In the genomic region with DNA sequence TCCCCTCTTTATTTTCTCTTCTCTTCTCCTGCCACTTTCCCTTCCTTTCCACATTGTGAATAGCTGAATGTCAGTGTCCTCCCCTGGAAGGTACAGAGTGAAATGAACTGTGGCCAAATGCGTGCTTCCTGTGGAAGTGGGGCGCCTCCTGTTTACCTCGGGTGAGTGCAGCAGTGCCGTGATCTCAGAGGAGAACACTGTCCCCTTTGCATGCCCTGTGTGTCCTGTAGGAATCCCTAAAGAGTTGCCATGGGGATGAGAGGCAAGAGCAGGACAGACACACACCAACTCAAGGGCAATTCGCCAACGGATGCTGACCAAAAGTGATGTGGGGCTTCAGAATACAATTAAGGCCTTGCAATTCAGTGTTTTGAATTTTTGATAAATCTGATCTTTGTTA, we compare ENCODE assay signal across 18 mouse cellular contexts.
DNase-seq lines count a peak whose midpoint lies in the region; ATAC-seq and TF ChIP-seq lines count a peak whose summit lies in the region.
"Had no signal": no experiment of that assay in that cellular context is flagged by ENCODE, and none has a peak within 500 bp of the region (broad histone marks: within the 10 kb centered on the region; RNA-seq: fewer than 3 reads in every experiment).

No protein-coding gene starts in this region.

- no peaks in the 10 kb centered on the region for H3K4me1 ChIP-seq in hindbrain, embryonic 16.5 days (ENCODE audit: control insufficient read depth, insufficient read depth, low read depth, low read length)
- H3K4me1 ChIP-seq: heart, embryonic 12.5 days; limb, embryonic 12.5 days; megakaryocyte, embryonic 14.5 days had no signal

- H3K27ac ChIP-seq in layer of hippocampus, adult 2 months, result peak overlapping the region; percentile 52
- H3K27ac ChIP-seq in hindbrain, embryonic 16.5 days (ENCODE audit: low read depth, low read length), result peak overlapping the region; percentile 7; the same call in 1 of the 2 replicates
- H3K27ac ChIP-seq: limb, embryonic 12.5 days; liver, embryonic 14.5 days had no signal

- peak; percentile 62; the same call in 1 of the 2 replicates for ATAC-seq in hindbrain, embryonic 16.5 days
- no peak for ATAC-seq in megakaryocyte-erythroid progenitor cell, adult 5-6 weeks (replicated peaks; ENCODE audit: low FRiP score, low TSS enrichment, poor library complexity, severe bottlenecking)
- ATAC-seq: intestine, postnatal 0 days; lung, postnatal 0 days had no signal

- peaks cover 13% of the 10 kb centered on the region for H3K36me3 ChIP-seq in hindbrain, embryonic 16.5 days (ENCODE audit: control insufficient read depth, insufficient read depth, low read length)
- H3K36me3 ChIP-seq: limb, embryonic 12.5 days had no signal

- DNase-seq in adrenal gland, postnatal 14 days, result peak; percentile 10
- no peak for DNase-seq in adrenal gland, adult 18-20 months (ENCODE audit: low spot score in 2 of 2)
- no peak for DNase-seq in layer of hippocampus, adult 2 months (ENCODE audit: low spot score in 2 of 2)
- no peak for DNase-seq in layer of hippocampus, adult 11-12 months (ENCODE audit: low spot score)
- peak; percentile 17 to 39 for DNase-seq in cerebellum, postnatal 10 days
- no peak for DNase-seq in thymus, postnatal 36 days
- DNase-seq: adrenal gland, postnatal 25 days; gastrocnemius, postnatal 25 days; heart, postnatal 36 days; right cerebral cortex, postnatal 4 days had no signal

- TF ChIP-seq CTCF in layer of hippocampus, adult 2 months (conservative IDR thresholded peaks at IDR 0.05), result no peak

- H3K9me3 ChIP-seq in hindbrain, embryonic 16.5 days (ENCODE audit: control insufficient read depth, low read length), result no peaks in the 10 kb centered on the region
- H3K9me3 ChIP-seq: heart, embryonic 12.5 days; limb, embryonic 12.5 days had no signal

- no peak overlapping the region for H3K9ac ChIP-seq in hindbrain, embryonic 16.5 days (ENCODE audit: low read depth, low read length)
- H3K9ac ChIP-seq: heart, embryonic 12.5 days; limb, embryonic 12.5 days; liver, embryonic 14.5 days had no signal

- H3K4me2 ChIP-seq in hindbrain, embryonic 16.5 days (ENCODE audit: low read length), result no peak overlapping the region
- H3K4me2 ChIP-seq: heart, embryonic 12.5 days; limb, embryonic 12.5 days had no signal

- WGBS in hindbrain, embryonic 16.5 days, result 41% methylated on average over 6 of the region's 6 CpGs

- no peaks in the 10 kb centered on the region for H3K27me3 ChIP-seq in hindbrain, embryonic 16.5 days (replicated peaks; ENCODE audit: control insufficient read depth, insufficient read depth, low read length)
- H3K27me3 ChIP-seq: heart, embryonic 12.5 days; limb, embryonic 12.5 days; megakaryocyte, embryonic 14.5 days had no signal

- no peak overlapping the region for H3K4me3 ChIP-seq in layer of hippocampus, adult 2 months
- no peak overlapping the region for H3K4me3 ChIP-seq in hindbrain, embryonic 16.5 days (ENCODE audit: low read length)
- H3K4me3 ChIP-seq: heart, embryonic 12.5 days; limb, embryonic 12.5 days; megakaryocyte, embryonic 14.5 days had no signal

Comparison
In these comparisons a context has a peak if more than half of its experiments do, and no peak if none do; other contexts are left out.
1. DNase-seq: peak in adrenal gland, postnatal 14 days (single experiment) and cerebellum, postnatal 10 days (2 of 2); none in adrenal gland, adult 18-20 months (0 of 2), layer of hippocampus, adult 2 months (0 of 2), layer of hippocampus, adult 11-12 months (single experiment) and thymus, postnatal 36 days (0 of 2).